Mouse (Mus musculus): ENCODE results near the gene Cebpzos. TPM values are rescaled to one million over a fixed set of nuclear protein-coding genes. Genes with fewer than 3 reads are reported as not detected.

Gene Cebpzos
- polyA plus RNA-seq, 1 experiment from 2014 or later, result 95.3 TPM

DNA sequence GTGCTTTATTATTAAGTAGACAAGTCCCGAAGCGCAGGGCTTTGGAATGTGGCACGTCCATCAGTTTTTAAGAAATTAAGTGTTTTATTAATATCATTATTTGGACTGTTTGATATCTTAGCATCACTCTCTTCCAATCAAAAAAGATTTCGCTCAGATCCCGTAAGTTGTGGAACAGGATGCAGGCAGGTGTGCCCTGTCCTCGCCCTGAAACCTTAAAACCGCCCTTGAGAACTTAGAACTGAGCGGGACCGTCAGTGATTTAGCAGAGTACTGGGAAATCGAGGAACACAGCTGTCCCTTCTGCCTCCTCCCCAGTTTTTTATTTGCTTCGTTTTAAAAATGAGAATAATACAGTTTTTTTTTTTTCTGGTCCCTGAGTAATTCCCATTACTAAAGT lies 599 bp downstream of the Cebpzos start:
- DNase-seq (ENCODE audit: low spot score), result no peak
- H3K9me3 ChIP-seq (ENCODE audit: control insufficient read depth, low read length), result no peaks in the 10 kb centered on the region
- H3K4me1 ChIP-seq (replicated peaks; ENCODE audit: control insufficient read depth, insufficient read depth, low read length), result peaks cover 10% of the 10 kb centered on the region; the same call in 1 of the 2 replicates
- ATAC-seq (replicated peaks; ENCODE audit: low FRiP score), result peak; percentile 27
- H3K9ac ChIP-seq (ENCODE audit: low read depth, low read length), result peak overlapping the region; percentile 64
- 5% methylated on average over 11 of the region's 11 CpGs for WGBS
- H3K4me3 ChIP-seq (ENCODE audit: low read depth, low read length), result peak overlapping the region; percentile 62
- H3K36me3 ChIP-seq (ENCODE audit: control insufficient read depth, insufficient read depth, low read length), result peaks cover 11% of the 10 kb centered on the region
- peak overlapping the region; percentile 66 for H3K4me2 ChIP-seq
- H3K27me3 ChIP-seq (replicated peaks; ENCODE audit: control insufficient read depth, insufficient read depth, low read length), result no peaks in the 10 kb centered on the region
- peak overlapping the region; percentile 66 for H3K27ac ChIP-seq (ENCODE audit: low read depth, low read length)

DNA sequence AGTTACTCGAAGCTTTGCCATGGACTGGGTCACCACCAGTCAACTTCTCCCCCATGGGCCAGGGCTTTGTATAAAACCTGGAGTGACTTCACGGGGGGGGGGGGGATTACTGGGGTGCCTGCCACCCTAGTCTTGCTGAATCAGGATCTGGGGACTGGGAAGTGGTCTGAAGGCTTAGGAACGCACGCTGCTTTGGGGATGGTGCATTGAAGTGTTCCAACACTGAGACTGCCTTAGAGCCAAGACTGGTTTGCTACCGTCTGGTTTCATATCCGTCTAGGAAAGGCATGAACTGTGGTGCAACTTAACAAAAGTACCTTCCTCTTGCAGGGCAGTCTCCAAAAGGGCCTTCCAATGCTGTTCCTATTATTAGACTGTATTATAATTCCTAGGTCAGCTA lies 1.4 kb downstream of the Cebpzos start:
- no peak for DNase-seq (ENCODE audit: low spot score)
- no peaks in the 10 kb centered on the region for H3K9me3 ChIP-seq (ENCODE audit: control insufficient read depth, low read length)
- H3K4me2 ChIP-seq, result peak overlapping the region; percentile 66
- H3K4me1 ChIP-seq (replicated peaks; ENCODE audit: control insufficient read depth, insufficient read depth, low read length), result peaks cover 10% of the 10 kb centered on the region; the same call in 1 of the 2 replicates
- H3K27me3 ChIP-seq (replicated peaks; ENCODE audit: control insufficient read depth, insufficient read depth, low read length), result no peaks in the 10 kb centered on the region
- H3K9ac ChIP-seq (ENCODE audit: low read depth, low read length), result no peak overlapping the region
- no peak overlapping the region for H3K27ac ChIP-seq (ENCODE audit: low read depth, low read length)
- peaks cover 11% of the 10 kb centered on the region for H3K36me3 ChIP-seq (ENCODE audit: control insufficient read depth, insufficient read depth, low read length)
- WGBS, result 58% methylated on average over 6 of the region's 6 CpGs
- peak overlapping the region; percentile 62; the same call in 1 of the 2 replicates for H3K4me3 ChIP-seq (ENCODE audit: low read depth, low read length)
- ATAC-seq (replicated peaks; ENCODE audit: low FRiP score), result no peak

DNA sequence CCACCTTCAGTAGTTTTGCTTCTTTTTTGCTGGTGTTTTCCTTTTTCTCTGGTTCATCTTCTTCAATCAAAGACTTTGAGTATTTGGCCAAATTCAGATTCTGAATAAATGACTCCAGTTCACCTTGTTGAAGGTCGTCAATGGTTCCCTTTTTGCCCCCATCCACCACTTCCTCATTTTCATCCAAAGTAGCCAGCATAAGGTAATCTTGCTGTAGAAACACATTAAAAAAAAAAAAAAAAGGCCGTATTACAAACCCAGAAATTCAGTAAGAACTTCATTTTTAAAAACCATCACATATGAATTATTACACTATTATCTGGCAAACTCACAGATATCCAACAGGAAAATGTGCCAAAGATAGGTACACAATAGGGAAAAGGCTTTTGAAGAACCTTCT lies 19.6 kb downstream of the Cebpzos start:
- H3K4me3 ChIP-seq (ENCODE audit: low read depth, low read length), result peak overlapping the region; percentile 90
- H3K4me1 ChIP-seq (replicated peaks; ENCODE audit: control insufficient read depth, insufficient read depth, low read length), result peaks cover 12% of the 10 kb centered on the region
- peaks cover 35% of the 10 kb centered on the region for H3K36me3 ChIP-seq (ENCODE audit: control insufficient read depth, insufficient read depth, low read length)
- ATAC-seq (replicated peaks; ENCODE audit: low FRiP score) (no peak), DNase-seq (ENCODE audit: low spot score) (no peak)
- no peaks in the 10 kb centered on the region for H3K9me3 ChIP-seq (ENCODE audit: control insufficient read depth, low read length)
- 45% methylated on average over 2 of the region's 2 CpGs for WGBS
- no peaks in the 10 kb centered on the region for H3K27me3 ChIP-seq (replicated peaks; ENCODE audit: control insufficient read depth, insufficient read depth, low read length)
- H3K4me2 ChIP-seq, result peak overlapping the region; percentile 93
- no peak overlapping the region for H3K27ac ChIP-seq (ENCODE audit: low read depth, low read length)
- H3K9ac ChIP-seq (ENCODE audit: low read depth, low read length), result peak overlapping the region; percentile 82

DNA sequence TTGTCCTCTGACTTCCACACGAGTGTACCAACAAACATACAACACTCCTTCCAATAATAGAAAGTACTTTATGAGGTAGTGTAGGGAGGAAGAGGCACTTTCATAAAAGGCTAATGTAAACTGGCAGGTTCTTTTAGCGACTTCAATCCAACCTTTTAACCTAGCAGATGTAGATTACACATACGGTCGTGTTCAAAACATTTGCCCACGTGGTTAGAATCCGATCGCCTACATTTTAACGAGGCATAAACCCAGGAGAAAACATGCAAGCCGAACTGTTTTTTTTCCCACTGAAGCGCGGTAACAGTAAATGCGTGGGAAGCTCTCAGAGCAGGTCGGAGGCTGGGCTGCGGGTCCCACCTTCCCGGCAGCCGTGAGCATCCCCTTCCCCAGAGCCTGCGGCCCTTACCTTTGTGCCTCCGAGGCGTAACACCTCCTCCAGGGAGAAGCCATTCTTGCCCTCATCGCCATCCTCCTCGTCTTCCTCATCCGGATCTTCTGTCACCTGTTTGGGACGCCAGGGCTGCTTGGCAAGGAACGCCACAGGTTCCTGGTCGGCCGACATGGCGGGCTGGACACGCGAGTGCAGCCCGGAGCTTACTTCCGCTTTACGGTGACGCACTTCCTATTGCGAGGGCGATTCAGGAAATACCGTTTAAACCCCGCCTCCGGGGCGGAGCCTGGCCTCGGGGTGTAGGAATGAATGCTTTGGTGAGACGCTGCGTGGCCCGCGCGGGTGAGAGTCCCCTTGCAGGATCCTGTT lies 20.3 kb downstream of the Cebpzos start, which contains the start of the genes Cebpz and Ndufaf7:
TSS of gene Cebpz (minus strand) at position 601 of the 763 bp plus-strand sequence.
TSS of gene Ndufaf7 (plus strand) at position 671 of the 763 bp plus-strand sequence.
- Histone ChIP-seq H3K27ac (ENCODE audit: low read depth, low read length) (peak within 1 kb of the TSS; percentile 13; the same call in 1 of the 2 replicates), H3K4me2 (peak within 1 kb of the TSS; percentile 93), H3K36me3 (ENCODE audit: control insufficient read depth, insufficient read depth, low read length) (peaks cover 34% of the 10 kb centered on the region), H3K4me3 (ENCODE audit: low read depth, low read length) (peak within 1 kb of the TSS; percentile 90), H3K4me1 (replicated peaks; ENCODE audit: control insufficient read depth, insufficient read depth, low read length) (peaks cover 12% of the 10 kb centered on the region), H3K9me3 (ENCODE audit: control insufficient read depth, low read length) (no peaks in the 10 kb centered on the region), H3K9ac (ENCODE audit: low read depth, low read length) (peak within 1 kb of the TSS; percentile 82), H3K27me3 (replicated peaks; ENCODE audit: control insufficient read depth, insufficient read depth, low read length) (no peaks in the 10 kb centered on the region)
- WGBS, result under 1% methylated on average over 45 of the region's 45 CpGs
- DNase-seq (ENCODE audit: low spot score) (peak; percentile 96), ATAC-seq (replicated peaks; ENCODE audit: low FRiP score) (peak; percentile 99)

DNA sequence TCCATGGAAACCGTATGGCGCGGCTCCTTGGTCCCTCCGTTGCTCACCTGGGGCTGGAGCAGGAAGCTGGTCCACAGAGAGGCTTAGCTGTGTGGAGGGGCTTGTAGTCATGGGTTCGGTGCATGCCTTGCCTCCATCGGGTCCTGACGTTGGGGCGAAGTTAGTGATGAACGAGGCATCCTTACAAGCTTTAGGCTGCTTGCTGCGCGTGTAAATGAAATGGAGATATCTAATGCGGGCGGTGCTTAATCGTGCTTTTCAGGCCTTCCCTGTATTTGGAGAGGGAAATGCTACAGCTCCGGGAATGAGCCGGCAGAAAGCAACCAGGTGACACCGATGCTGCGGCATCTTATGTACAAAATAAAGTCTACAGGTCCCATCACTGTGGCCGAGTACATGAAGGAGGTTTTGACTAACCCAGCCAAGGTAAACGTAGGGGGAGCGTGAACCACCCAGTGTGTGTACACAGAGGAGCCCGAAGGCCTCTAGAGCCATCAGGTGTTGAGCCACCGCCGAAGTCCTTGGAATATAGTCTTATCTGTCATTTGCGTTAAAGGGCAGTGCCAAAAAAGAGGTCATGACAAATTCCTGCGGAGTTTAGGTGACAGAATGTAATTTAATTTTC lies 21.0 kb downstream of the Cebpzos start:
- peak overlapping the region; percentile 13; the same call in 1 of the 2 replicates for H3K27ac ChIP-seq (ENCODE audit: low read depth, low read length)
- WGBS, result 8% methylated on average over 26 of the region's 26 CpGs
- H3K4me2 ChIP-seq, result peak overlapping the region; percentile 93
- DNase-seq (ENCODE audit: low spot score), result no peak
- no peaks in the 10 kb centered on the region for H3K27me3 ChIP-seq (replicated peaks; ENCODE audit: control insufficient read depth, insufficient read depth, low read length)
- H3K9ac ChIP-seq (ENCODE audit: low read depth, low read length), result peak overlapping the region; percentile 82
- peak overlapping the region; percentile 90 for H3K4me3 ChIP-seq (ENCODE audit: low read depth, low read length)
- peak; percentile 35 for ATAC-seq (replicated peaks; ENCODE audit: low FRiP score)
- H3K36me3 ChIP-seq (ENCODE audit: control insufficient read depth, insufficient read depth, low read length), result peaks cover 33% of the 10 kb centered on the region
- H3K4me1 ChIP-seq (replicated peaks; ENCODE audit: control insufficient read depth, insufficient read depth, low read length), result peaks cover 12% of the 10 kb centered on the region
- no peaks in the 10 kb centered on the region for H3K9me3 ChIP-seq (ENCODE audit: control insufficient read depth, low read length)

DNA sequence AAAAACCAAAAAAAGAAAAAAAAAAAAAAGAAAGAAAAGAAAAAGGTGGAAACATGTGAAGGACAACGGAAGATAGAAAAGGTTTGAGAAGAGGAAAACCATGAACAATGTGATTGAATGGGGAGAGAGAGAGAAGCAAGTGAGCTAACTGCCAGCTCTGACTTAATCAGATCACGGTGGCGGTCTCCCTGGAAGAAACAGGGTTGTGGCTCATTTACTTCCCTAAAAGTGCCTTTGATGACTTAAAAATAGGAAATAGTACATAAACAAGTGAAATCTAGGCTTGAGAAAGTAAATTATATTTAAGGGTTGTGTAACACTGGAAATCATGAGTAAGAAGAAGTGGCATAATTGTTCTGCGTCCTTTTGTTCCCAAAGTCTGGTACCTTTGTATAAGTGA lies 22.6 kb downstream of the Cebpzos start:
- DNase-seq (ENCODE audit: low spot score) (no peak), ATAC-seq (replicated peaks; ENCODE audit: low FRiP score) (no peak)
- Histone ChIP-seq H3K4me2 (no peak overlapping the region), H3K27me3 (replicated peaks; ENCODE audit: control insufficient read depth, insufficient read depth, low read length) (no peaks in the 10 kb centered on the region), H3K9ac (ENCODE audit: low read depth, low read length) (no peak overlapping the region), H3K9me3 (ENCODE audit: control insufficient read depth, low read length) (no peaks in the 10 kb centered on the region), H3K4me3 (ENCODE audit: low read depth, low read length) (no peak overlapping the region), H3K27ac (ENCODE audit: low read depth, low read length) (no peak overlapping the region), H3K36me3 (ENCODE audit: control insufficient read depth, insufficient read depth, low read length) (peaks cover 24% of the 10 kb centered on the region), H3K4me1 (replicated peaks; ENCODE audit: control insufficient read depth, insufficient read depth, low read length) (peaks cover 8% of the 10 kb centered on the region; the same call in 1 of the 2 replicates)
- 80% methylated on average over 4 of the region's 4 CpGs for WGBS

DNA sequence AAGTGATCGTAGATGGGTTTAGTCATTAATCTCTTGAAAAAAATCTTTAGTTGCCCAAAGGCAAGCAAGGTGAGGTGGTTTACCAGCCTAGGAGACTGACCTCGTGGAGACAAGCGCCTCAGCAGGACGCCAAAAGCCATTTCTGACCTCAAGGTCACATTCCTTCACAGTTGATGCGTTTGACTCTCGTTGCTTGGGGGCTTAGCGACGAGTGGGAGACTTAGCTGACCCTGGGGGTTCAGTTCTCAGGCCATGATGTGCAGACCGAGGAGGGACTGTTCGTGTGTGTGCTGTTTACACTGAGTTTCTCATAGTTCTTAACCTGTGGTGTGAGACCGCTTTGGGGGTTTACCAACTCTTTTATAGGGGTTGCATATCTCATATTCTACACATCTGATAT lies 26.3 kb downstream of the Cebpzos start:
- no peak for DNase-seq (ENCODE audit: low spot score)
- no peak overlapping the region for H3K9ac ChIP-seq (ENCODE audit: low read depth, low read length)
- ATAC-seq (replicated peaks; ENCODE audit: low FRiP score), result no peak
- peaks cover 13% of the 10 kb centered on the region; the same call in 1 of the 2 replicates for H3K36me3 ChIP-seq (ENCODE audit: control insufficient read depth, insufficient read depth, low read length)
- no peaks in the 10 kb centered on the region for H3K4me1 ChIP-seq (replicated peaks; ENCODE audit: control insufficient read depth, insufficient read depth, low read length)
- no peak overlapping the region for H3K4me2 ChIP-seq
- H3K27ac ChIP-seq (ENCODE audit: low read depth, low read length), result no peak overlapping the region
- no peak overlapping the region for H3K4me3 ChIP-seq (ENCODE audit: low read depth, low read length)
- 72% methylated on average over 11 of the region's 11 CpGs for WGBS
- H3K9me3 ChIP-seq (ENCODE audit: control insufficient read depth, low read length), result no peaks in the 10 kb centered on the region
- H3K27me3 ChIP-seq (replicated peaks; ENCODE audit: control insufficient read depth, insufficient read depth, low read length), result no peaks in the 10 kb centered on the region

DNA sequence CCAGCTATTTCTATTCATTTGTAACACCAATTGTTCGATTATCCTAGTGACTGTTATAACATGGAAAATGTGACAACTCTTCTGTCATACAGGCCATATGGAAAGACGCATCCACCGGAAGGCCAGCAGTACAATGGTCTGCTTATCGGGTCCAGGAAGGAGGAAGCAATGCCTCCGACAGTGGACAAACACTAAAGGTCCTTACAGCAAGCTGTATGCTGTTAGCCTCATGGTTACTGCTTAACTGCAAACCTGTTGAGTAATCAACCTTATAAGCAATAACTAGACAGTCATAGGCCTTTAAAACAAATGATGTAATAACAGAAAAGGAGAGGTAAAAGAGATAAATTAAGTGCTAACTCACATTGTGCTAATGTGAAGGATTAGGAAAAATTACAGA lies 34.9 kb downstream of the Cebpzos start:
- DNase-seq (ENCODE audit: low spot score) (no peak), ATAC-seq (replicated peaks; ENCODE audit: low FRiP score) (no peak)
- no peak overlapping the region for H3K4me3 ChIP-seq (ENCODE audit: low read depth, low read length)
- WGBS, result 88% methylated on average over 5 of the region's 5 CpGs
- peaks cover 8% of the 10 kb centered on the region; the same call in 1 of the 2 replicates for H3K36me3 ChIP-seq (ENCODE audit: control insufficient read depth, insufficient read depth, low read length)
- H3K27ac ChIP-seq (ENCODE audit: low read depth, low read length), result no peak overlapping the region
- no peak overlapping the region for H3K9ac ChIP-seq (ENCODE audit: low read depth, low read length)
- no peak overlapping the region for H3K4me2 ChIP-seq
- H3K9me3 ChIP-seq (ENCODE audit: control insufficient read depth, low read length), result no peaks in the 10 kb centered on the region
- H3K27me3 ChIP-seq (replicated peaks; ENCODE audit: control insufficient read depth, insufficient read depth, low read length), result no peaks in the 10 kb centered on the region
- H3K4me1 ChIP-seq (replicated peaks; ENCODE audit: control insufficient read depth, insufficient read depth, low read length), result no peaks in the 10 kb centered on the region
